Mouse (Mus musculus): ENCODE data around the gene Nudc. TPM values are rescaled to one million over a fixed set of nuclear protein-coding genes. Genes with fewer than 3 reads are reported as not detected.
A peak's percentile ranks its signal among the peaks of the same experiment; 100 is the strongest.

Nudc gene
- polyA plus RNA-seq, 1 experiment from 2014 or later = 118 TPM

DNA sequence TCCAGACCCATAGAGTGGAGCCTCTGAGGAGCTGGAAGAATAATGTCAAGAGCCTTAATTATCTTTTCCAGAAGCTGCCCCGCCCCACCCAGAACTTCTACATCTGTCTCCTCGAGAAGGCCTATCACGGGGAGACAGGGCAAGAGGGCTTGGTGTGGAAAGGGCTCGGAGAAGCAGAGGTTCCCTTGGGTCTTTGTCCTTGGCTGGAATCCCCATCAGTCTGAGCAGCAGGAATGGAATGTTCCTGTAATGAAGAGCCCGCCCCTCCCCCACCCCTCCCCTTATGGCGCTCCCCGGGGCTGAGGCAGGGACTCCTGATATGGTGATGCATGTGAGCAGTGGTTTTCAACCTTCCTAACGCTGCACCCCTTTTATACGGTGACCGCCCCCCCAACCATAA, 54.0 kb downstream of the Nudc start:
- Histone ChIP-seq H3K4me2 (ENCODE audit: low read depth, low read length) (no peak overlapping the region), H3K9ac (replicated peaks) (no peak overlapping the region), H3K9me3 (ENCODE audit: low read length) (no peaks in the 10 kb centered on the region), H3K4me3 (ENCODE audit: low read depth, low read length) (no peak overlapping the region), H3K27ac (ENCODE audit: low read depth) (no peak overlapping the region), H3K27me3 (ENCODE audit: insufficient read depth, low read length) (peaks cover 29% of the 10 kb centered on the region), H3K4me1 (ENCODE audit: insufficient read depth) (peaks cover 6% of the 10 kb centered on the region), H3K36me3 (replicated peaks; ENCODE audit: insufficient read depth, low read length) (no peaks in the 10 kb centered on the region)
- TF ChIP-seq CTCF (IDR thresholded peaks at IDR 0.05; ENCODE audit: low read depth) (no peak), EP300 (IDR thresholded peaks at IDR 0.05; ENCODE audit: low read depth) (no peak)
- DNase-seq = no peak
- 38% methylated on average over 10 of the region's 10 CpGs for WGBS (ENCODE audit: insufficient replicate concordance)
- ATAC-seq = no peak

DNA sequence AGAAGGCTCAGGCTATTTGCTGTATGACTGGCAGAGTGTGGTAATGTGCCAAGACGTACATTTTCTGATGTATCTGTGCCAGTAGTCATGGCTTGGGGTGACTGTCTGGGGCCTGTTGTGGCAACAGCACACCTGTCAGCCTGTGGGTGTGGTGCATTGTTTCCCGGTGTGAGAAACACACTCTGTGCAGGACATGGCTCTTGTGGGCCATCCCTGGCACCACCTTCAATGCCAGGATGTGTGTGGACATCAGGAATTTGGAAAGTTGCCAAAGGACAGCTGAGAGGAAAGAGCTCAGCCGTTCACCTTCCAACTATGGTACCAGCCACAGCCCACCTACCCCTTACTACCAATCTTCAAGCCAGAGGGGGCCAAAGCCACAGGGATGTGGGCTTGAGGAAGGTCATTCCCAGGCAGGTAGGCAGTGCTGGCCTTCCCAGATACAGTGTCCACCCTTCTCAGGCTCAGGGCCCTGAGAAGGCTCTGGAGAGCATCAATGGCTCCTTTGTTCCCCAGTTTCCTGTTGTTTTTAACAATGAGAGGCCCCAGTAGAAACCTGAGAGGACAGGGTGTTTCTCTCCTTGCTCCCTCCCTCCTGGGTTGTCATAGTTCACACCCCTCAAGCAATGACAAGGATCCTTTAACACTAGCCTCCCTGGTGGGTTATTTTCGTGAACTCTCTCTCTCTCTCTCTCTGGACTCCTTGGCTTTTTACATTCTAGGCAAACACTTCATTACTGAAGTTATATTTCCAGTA, 56.1 kb downstream of the Nudc start:
- WGBS (ENCODE audit: insufficient replicate concordance) = 61% methylated on average over 4 of the region's 4 CpGs

DNA sequence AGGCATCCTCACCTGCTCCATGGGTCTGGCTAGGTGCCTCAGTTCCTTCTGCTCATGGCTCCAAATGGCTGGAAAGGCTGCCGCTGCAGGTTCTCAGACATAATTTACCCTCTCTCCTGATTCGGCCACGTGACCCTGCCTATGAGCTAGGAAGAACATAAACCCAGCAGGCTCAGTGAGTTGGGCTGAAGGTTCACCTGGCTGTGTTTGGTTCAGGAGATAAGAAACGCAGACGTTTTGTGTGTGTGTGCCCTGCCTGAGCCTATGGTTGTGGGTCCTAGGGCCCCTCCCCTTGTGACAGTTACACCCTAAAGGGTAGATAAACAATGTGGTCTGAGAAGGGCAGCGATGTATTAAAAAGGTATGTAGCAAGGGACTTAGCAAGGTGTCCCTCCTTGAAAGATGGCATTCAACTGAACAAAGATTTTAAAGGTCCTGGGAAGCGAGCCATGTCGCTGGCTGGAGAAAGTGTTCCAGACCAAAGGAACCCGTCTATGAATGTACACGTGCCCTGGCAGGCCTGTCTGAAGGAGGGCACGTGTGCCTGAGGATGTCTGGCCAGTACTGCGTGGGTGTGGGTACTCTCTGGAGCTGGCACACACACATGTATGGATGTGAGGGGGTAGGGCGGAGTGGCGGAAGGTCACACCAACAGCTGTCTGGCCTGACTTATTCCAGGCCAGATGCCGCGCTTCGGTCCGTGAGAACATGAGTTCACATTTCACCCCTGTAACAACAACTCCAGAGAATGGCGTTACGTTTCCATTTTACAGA, 57.0 kb downstream of the Nudc start:
- DNase-seq (no peak), ATAC-seq (peak; percentile 65)
- Histone ChIP-seq H3K9ac (replicated peaks) (no peak overlapping the region), H3K27ac (ENCODE audit: low read depth) (no peak overlapping the region), H3K4me2 (ENCODE audit: low read depth, low read length) (no peak overlapping the region), H3K4me1 (ENCODE audit: insufficient read depth) (peaks cover under 1% of the 10 kb centered on the region), H3K27me3 (ENCODE audit: insufficient read depth, low read length) (peaks cover 10% of the 10 kb centered on the region; the same call in 1 of the 2 replicates), H3K36me3 (replicated peaks; ENCODE audit: insufficient read depth, low read length) (no peaks in the 10 kb centered on the region), H3K9me3 (ENCODE audit: low read length) (no peaks in the 10 kb centered on the region), H3K4me3 (ENCODE audit: low read depth, low read length) (no peak overlapping the region)
- WGBS (ENCODE audit: insufficient replicate concordance) = 67% methylated on average over 20 of the region's 20 CpGs
- TF ChIP-seq EP300 (IDR thresholded peaks at IDR 0.05; ENCODE audit: low read depth) (peak; percentile 23; the same call in 1 of the 2 replicates), CTCF (IDR thresholded peaks at IDR 0.05; ENCODE audit: low read depth) (no peak)

More for the DNA sequence above, 56.1 kb downstream of the Nudc start:
- Histone ChIP-seq H3K4me2 (ENCODE audit: low read depth, low read length) (no peak overlapping the region), H3K4me3 (ENCODE audit: low read depth, low read length) (no peak overlapping the region), H3K9ac (replicated peaks) (no peak overlapping the region), H3K27me3 (ENCODE audit: insufficient read depth, low read length) (peaks cover 8% of the 10 kb centered on the region), H3K4me1 (ENCODE audit: insufficient read depth) (peaks cover 6% of the 10 kb centered on the region), H3K9me3 (ENCODE audit: low read length) (no peaks in the 10 kb centered on the region), H3K27ac (ENCODE audit: low read depth) (no peak overlapping the region), H3K36me3 (replicated peaks; ENCODE audit: insufficient read depth, low read length) (no peaks in the 10 kb centered on the region)
- TF ChIP-seq EP300 (IDR thresholded peaks at IDR 0.05; ENCODE audit: low read depth) (no peak), CTCF (IDR thresholded peaks at IDR 0.05; ENCODE audit: low read depth) (no peak)
- ATAC-seq = no peak
- no peak for DNase-seq

DNA sequence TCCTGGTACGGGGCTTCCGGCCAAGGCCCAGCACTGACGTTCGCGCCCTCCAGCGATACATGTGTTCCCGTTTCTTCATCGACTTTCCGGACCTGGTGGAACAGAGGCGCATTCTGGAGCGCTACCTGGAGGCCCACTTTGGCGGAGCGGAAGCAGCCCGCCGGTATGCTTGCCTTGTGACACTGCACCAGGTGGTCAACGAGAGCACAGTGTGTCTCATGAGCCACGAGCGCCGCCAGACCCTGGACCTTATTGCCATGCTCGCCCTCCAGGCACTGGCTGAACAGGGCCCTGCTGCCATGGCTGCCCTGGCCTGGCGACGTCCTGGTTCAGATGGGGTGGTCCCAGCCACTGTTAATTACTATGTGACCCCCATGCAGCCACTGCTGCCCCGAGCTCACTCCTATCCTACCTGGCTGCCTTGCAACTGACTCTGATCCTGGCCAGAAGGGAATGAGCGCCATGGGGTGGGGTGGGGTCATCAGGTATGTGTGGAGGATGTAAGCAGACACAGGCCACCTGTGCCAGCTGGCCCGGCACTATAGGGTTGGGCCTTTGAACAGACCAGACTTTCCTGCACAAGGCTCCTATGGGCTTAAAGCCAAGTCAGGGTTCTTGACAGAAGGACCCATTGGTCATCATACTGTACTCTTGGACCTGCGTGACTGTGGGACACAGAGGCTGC, 59.0 kb downstream of the Nudc start:
- no peak for DNase-seq
- no peak overlapping the region for H3K4me3 ChIP-seq (ENCODE audit: low read depth, low read length)
- H3K27me3 ChIP-seq (ENCODE audit: insufficient read depth, low read length) = peaks cover 19% of the 10 kb centered on the region; the same call in 1 of the 2 replicates
- 90% methylated on average over 26 of the region's 26 CpGs for WGBS (ENCODE audit: insufficient replicate concordance)
- no peaks in the 10 kb centered on the region for H3K36me3 ChIP-seq (replicated peaks; ENCODE audit: insufficient read depth, low read length)
- no peak overlapping the region for H3K9ac ChIP-seq (replicated peaks)
- no peak overlapping the region for H3K4me2 ChIP-seq (ENCODE audit: low read depth, low read length)
- no peak overlapping the region for H3K27ac ChIP-seq (ENCODE audit: low read depth)
- TF ChIP-seq CTCF (IDR thresholded peaks at IDR 0.05; ENCODE audit: low read depth) (no peak), EP300 (IDR thresholded peaks at IDR 0.05; ENCODE audit: low read depth) (no peak)
- no peaks in the 10 kb centered on the region; the same call in 1 of the 2 replicates for H3K4me1 ChIP-seq (ENCODE audit: insufficient read depth)
- H3K9me3 ChIP-seq (ENCODE audit: low read length) = no peaks in the 10 kb centered on the region
- no peak for ATAC-seq

DNA sequence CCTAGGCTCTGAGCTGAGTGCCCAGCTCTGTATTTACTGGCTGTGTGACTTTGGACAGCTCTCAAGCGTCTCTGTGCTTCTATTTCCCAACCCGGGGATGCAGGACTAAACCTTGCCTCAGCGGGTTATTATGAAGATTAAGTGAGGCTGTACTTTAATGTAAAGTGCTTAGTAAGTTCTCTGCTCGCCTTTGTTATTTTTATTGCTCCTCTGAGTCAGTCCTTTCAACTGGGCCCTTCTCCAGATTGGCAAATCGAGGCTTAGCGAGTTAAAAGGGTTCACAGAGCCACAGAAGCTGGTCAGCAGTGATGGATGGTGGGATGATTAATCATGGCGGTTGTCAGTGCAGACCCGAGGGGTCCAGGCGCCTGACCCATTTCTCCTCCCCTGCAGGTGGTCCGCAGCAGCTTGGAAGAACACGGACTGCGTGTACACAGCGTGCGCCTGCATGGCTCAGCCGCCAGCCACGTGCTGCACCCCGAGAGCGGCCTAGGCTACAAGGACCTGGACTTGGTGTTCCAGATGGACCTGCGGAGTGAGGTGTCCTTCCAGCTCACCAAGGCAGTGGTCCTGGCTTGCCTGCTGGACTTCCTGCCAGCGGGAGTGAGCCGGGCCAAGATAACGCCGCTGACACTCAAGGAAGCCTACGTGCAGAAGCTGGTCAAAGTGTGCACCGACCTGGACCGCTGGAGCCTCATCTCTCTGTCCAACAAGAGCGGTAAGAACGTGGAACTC, 59.9 kb downstream of the Nudc start:
- WGBS (ENCODE audit: insufficient replicate concordance) = 85% methylated on average over 28 of the region's 28 CpGs
- peaks cover 28% of the 10 kb centered on the region for H3K27me3 ChIP-seq (ENCODE audit: insufficient read depth, low read length)

More for the DNA sequence above, 59.9 kb downstream of the Nudc start:
- H3K9me3 ChIP-seq (ENCODE audit: low read length) = no peaks in the 10 kb centered on the region
- no peak overlapping the region for H3K4me2 ChIP-seq (ENCODE audit: low read depth, low read length)
- no peaks in the 10 kb centered on the region; the same call in 1 of the 2 replicates for H3K4me1 ChIP-seq (ENCODE audit: insufficient read depth)
- H3K27ac ChIP-seq (ENCODE audit: low read depth) = no peak overlapping the region
- ATAC-seq = no peak
- no peak overlapping the region for H3K4me3 ChIP-seq (ENCODE audit: low read depth, low read length)
- TF ChIP-seq EP300 (IDR thresholded peaks at IDR 0.05; ENCODE audit: low read depth) = no peak
- TF ChIP-seq CTCF (IDR thresholded peaks at IDR 0.05; ENCODE audit: low read depth) = no peak
- no peak overlapping the region for H3K9ac ChIP-seq (replicated peaks)
- DNase-seq = no peak
- H3K36me3 ChIP-seq (replicated peaks; ENCODE audit: insufficient read depth, low read length) = no peaks in the 10 kb centered on the region
